Mouse (Mus musculus): ENCODE data around the gene Gm45261.

Gene Gm45261

DNA sequence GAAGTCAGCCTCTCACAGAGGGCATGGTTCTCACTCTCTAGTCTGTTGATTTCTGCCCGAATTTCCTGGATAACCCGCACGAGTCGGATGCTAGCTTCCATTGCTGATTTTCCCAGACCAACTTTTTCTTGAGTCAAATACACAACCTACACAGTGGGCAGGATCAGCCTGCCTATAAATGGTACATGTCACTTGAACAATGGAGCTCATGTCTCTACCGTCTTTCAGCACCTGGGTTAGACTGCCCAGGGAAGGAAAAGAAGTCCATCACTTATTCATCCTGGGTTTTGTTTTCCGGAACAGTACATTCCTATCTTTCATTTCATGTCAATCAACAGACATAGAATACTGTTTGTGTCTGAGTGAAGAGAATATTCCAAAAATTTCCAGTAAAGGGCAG is at the start of gene Gm45261:
Gene Gm45261 (minus strand): TSS at position 101 of the 400 bp plus-strand sequence.
- no peak for DNase-seq (ENCODE audit: inconsistent ontology term)

DNA sequence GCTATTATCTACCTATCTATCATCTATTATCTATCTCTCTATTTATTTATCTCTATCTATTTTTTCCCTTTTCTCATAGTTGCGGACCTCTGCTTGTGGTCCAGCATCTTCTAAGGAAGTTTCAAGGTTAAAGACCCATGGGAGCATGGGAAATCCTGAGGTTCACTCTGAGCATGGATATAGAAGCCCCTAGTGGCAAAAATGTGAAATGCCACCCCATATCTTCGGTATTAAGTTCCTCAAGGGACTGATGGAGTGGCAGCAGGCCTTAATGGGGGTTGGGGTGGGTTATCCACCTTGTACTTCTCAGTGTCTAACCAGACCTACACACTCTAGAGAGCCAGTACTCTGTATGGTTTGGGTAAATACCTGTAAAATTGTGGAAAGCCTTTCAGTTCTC is 43.5 kb upstream of the Gm45261 start:
- DNase-seq (ENCODE audit: inconsistent ontology term), result no peak

DNA sequence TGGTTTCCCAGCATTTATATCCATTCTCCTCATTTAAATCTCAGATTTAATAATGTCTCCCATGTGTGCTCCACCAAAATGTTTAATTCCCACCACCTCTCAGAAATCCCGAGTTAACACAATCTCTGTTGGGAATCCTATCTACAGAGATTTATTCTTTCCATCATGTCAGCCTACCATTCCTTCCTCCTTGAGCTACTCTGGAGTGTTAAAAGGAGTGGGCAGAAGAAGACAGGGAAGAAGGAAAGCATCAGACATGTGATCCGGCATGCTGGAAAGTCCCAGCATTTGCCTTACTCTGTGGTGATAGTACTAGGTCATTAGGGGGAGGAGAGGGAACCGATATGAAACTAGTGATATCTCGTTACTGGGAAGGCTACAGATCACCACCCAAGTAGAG is 42.8 kb upstream of the Gm45261 start:
- no peak for DNase-seq (ENCODE audit: inconsistent ontology term)

DNA sequence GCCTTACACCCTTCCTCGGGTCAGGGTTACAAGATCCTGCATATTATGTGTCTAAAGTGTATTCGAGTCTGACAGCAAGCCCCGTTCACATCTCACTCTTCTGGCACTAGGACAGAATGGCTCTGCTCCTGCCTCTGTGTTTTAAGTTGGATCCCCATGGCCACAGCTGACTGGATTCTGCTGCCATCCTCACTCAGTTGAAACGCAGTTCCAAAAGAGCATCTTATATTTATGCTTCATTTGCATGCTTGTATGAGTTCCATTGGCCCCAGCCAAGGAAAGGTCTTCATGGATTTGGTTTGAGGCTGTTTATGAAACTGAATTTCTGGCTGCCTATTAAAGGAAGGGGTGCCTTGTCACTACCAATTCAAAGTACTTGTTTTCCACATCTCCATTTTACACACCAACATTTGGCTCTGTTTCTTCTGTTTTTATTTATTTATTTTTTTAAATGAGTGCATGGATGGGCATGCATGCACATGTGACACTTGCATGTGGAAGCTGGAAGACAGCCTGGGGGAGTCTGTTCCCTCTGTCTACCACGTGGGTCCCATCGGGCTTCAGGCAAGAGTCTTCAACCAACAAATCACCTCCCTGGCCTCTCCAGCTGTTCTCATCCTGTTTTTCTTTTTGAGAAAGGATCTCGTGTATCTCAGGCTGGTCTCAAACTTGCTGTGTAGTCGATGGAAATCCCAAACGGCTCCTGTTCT is 41.4 kb upstream of the Gm45261 start:
- no peak for DNase-seq (ENCODE audit: inconsistent ontology term)

DNA sequence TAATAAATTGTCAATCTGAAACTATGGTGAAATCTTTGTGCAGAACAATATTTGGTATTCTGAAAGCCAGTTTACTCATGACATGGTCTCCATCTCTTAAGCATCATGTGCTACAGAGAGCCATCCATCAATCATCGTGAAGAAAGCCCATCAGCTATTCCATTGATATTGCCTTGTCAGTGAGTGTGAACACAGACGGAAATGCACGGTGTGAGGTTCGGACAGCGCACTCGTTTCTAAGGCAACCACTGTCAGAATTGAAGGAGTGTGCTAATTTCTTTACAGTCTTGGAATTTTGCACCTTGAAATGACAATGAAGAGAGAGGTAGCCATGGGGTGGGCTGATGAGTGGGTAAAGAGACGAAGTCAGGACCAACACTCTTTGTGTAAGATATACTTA is 38.0 kb upstream of the Gm45261 start:
- no peak for DNase-seq (ENCODE audit: inconsistent ontology term)

DNA sequence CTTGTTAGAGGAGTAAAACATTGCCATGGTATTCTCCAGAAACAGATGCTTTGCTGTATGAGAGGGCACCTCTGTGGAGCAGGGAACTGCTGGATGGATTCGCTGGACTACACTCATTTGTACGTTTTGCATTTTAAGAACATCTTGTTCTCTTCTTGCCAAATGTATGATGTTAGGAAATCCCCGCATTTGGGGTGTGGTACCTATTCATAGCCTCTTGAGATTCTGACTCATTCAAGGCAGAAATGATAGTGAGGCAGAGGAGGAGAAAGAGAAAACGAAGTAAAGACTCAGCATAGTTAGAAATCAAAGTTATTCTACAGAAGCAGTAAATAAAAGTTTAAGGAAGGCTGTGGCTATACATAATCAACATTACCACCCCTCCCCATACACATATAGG is 35.1 kb upstream of the Gm45261 start:
- DNase-seq (ENCODE audit: inconsistent ontology term), result no peak

DNA sequence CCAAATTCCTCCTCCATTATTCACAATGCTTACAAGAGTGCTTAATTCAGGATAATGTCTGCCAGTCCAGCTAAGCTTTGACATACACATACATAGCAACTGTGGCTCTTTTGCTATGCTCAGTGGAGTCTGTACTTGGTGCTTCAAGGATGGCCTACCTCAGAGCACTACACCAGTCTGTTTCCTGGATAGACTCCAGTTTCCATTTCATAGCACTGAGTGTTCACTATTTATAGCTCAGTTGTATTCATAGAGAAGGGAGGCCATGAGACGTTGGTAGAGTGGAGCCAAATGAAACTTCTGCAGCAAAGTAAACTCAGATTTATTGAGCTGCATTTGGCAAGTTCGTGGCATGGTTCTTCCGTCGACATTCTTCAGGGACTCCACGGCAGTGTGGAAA is 22.2 kb upstream of the Gm45261 start:
- no peak for DNase-seq (ENCODE audit: inconsistent ontology term)

DNA sequence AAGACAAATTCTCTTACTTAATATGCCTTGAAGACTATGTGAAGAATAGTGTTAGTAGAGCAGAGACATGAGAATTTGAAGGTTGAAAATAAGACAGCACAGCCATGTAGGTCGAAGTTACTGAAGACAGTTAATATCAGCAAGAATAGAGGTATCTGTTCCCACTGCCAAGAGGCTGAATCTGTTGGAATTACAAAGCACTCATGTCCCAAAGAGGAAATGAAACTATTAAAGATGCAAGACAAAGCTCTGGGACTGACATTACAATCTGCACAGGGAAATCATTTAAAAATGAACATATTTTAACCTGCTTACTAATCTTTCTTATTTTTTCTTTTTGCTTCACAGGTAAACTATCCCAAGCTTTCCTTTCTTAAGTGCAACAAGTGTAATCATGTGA is 13.7 kb upstream of the Gm45261 start:
- no peak for DNase-seq (ENCODE audit: inconsistent ontology term)

DNA sequence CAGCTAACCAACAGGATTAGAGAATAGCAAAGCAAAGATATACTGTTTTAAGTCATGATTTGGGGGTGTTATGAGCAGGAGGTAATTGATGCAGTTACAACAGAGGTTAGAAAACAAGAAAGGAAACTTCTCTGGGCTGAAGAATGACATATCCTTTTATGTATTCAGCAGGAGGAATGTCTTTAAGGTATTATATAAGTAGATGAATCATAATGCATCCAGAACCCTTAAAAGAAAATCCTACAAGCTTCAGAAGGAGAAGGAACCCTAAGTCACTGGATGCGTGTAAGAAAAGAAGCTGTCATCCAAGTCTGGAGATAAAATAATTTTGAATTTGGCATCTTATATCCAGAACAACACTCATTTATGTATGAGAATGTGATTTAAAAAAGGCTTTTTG is 11.1 kb upstream of the Gm45261 start:
- no peak for DNase-seq (ENCODE audit: inconsistent ontology term)

DNA sequence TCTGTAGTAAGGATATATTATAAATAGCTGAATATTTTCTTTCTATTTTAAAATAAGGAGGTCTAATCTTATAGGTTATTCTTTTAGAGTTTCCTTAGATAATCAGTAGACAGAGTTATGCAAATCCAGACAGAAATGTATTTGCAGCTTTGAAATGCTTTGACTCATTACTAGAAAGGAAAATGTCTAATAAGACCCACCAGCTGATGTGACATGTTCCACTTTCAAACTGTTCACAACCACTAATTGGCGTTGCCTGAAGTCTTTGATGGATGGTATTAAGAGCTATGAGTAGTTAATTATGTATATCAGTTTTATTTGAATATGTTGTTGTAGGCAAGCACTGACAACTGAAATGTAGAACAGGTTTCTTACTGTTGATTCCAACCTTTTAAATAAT is 1.3 kb downstream of the Gm45261 start:
- no peak for DNase-seq (ENCODE audit: inconsistent ontology term)

DNA sequence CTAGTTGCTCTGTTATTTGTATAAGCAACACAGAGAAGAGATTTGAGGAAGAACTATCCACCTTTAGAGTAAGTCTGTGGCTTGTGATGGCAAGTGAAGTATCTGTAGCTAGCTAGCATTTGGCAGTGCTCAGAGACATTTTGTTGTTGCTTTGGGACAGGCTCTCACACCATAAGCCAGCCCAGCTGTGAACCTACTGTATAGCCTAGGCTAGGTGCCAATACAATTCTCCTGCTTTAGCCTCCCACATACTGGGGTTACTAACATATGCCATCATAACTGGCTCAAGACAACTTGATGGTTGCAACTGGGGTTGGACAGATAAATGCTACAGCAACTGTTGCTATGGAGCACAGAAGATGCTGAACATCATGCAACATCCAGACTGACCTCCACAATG is 1.8 kb downstream of the Gm45261 start:
- DNase-seq (ENCODE audit: inconsistent ontology term), result no peak

DNA sequence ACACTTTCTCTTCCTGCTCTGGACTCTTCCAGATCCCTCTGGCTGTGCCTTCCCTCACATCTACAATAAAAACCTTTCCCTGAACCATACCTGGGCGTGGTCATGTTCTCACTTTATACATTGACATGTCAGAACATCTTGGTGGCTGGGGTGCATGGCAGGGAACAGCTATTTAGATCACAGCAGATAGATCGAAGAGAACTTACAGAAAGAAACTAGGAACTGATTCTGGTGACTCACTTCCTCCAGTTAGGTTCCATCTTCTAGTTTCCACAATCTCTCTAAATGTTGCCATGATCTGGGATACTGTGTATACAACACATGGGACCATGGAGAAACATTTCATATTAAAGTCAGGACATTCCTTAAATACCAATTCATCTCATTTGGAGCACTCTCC is 7.3 kb downstream of the Gm45261 start:
- DNase-seq (ENCODE audit: inconsistent ontology term), result no peak

DNA sequence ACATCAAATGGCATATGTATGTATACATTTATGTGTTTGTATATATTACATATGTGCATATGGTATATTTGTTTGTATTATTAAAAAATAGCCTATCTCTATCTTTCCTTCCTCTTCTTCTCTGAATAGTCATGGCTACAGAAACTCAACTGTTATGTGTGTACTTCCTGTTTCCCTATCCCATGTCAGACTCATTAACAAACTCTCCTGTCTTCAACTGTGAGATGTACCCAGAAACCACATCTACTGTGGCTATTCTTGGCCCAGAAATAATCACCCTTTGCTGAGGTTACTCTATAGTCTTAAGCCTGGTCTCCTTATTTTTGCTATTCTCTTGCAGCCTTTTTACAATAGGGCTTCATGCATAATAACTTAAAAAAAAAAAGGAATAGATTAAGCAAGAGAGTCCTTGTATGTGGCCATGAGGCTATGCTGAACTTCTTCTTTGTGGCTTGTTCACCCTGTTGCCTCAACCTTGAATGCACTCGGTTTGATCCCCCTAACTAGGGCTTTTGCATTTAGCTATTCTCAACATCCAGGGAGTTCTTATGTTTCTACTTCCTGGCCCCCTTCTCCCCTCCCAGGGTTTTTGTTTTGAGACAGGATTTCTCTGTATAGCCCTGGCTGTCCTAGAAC is 9.2 kb downstream of the Gm45261 start:
- no peak for DNase-seq (ENCODE audit: inconsistent ontology term)

DNA sequence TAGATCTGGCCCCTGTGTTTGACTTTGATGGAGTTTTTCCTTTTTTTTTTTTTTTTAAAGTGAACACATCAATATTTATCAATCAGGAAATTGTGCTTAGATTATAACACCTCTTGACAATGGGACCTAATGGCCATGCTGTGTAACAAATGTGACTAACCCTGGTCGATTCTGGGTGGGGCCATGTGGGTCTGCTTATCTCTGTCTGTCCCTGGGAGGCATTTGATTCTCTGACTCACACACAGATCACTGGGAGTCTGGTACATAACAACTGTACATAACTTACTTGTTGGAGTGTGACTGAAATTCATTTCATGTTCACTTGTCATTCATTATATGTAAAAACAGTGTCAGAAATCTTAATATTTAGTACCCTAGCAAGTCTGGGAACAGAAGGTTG is 13.7 kb downstream of the Gm45261 start:
- DNase-seq (ENCODE audit: inconsistent ontology term), result no peak

DNA sequence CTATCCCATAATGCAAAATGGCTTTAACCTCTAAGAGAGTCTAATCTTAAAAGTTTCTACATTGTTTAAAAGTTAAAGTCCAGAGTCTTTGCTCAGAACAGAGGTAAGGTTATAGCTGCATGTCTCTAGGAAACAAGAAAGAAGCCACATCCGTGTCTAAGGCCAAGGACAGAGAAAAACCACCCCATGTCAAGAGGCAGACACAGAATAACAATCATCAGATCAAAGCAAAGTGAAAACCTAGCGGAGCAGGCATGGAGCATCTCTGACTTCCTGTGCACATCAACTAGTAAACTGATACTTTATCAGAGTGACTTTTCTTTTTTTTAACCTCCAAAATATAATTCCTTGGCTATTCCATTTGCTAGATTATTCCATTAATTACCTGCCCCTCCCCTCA is 20.3 kb downstream of the Gm45261 start:
- no peak for DNase-seq (ENCODE audit: inconsistent ontology term)

DNA sequence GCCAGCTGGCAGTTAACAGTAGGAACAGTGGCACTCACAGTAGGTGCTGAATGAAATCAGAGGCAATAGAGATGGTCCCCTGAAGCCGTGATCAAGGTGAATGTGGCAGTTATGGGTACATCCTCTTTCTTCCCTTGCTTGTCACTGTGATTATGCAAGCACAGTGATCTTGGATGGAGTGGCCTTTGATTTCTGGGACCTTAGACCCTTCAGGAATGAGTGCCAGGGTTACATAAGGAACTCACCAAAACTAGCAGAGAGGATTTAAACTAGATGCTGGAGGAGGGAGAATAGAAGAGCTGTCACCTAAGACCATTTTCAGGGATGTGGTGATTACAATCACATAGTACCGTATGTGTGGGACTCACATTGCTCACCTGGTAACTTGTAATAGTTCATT is 22.7 kb downstream of the Gm45261 start:
- no peak for DNase-seq (ENCODE audit: inconsistent ontology term)

DNA sequence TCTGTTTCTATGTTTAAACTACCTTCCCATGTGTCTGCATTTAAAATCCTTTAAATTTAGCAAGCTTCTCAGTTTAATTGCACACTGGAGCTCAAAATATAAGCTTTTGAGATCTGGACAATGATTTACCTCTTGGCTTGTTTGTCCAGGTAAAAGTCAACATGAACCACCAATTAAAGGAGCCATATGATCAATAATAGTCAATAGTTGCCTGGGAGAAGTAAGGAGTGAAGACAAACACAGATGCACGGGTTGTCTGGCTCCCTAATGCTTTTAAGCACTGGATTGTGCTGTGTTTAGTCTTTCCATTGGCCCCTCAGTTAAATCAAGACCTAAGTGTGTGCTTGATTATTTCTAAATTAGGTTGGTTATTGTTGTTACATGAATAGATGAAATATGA is 33.3 kb downstream of the Gm45261 start:
- no peak for DNase-seq (ENCODE audit: inconsistent ontology term)

DNA sequence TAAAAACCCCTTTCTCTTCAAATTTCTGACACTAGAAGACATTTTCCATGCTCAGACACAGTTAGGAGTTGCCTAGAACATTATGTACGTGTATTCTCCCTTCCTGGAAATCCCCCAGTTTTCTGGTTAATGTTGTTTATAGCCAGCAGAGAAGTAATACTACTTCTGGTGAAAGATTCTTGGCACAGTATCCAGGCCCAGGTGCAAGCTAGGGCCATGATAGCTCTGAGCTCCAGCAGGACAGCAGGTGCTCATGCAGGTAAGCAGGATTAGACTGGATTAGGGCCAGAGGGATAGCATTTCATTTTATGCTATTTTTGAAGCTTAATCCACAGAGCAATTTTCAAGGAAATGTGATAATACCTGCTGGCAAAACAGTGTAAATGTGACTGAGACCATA is 33.8 kb downstream of the Gm45261 start:
- no peak for DNase-seq (ENCODE audit: inconsistent ontology term)

DNA sequence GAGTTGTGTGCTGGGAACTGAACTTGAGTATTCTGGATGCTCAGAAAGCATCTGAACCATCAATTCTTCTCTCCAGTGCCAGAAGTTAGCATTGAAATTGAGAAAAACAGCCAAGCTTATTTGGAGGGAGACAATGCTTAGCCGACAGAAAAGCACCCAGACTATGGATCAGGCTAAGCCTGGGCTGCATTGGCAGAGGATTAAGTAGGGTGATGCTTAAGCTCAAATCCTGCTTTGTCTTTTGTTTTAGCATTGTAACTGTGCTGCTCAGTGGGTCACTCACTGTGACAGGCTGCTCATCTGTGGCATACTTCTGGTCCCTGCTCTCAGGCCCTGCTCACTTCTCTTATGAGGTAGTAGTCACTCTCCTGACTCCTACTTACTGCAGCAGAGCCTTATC is 36.6 kb downstream of the Gm45261 start:
- DNase-seq (ENCODE audit: inconsistent ontology term), result no peak

DNA sequence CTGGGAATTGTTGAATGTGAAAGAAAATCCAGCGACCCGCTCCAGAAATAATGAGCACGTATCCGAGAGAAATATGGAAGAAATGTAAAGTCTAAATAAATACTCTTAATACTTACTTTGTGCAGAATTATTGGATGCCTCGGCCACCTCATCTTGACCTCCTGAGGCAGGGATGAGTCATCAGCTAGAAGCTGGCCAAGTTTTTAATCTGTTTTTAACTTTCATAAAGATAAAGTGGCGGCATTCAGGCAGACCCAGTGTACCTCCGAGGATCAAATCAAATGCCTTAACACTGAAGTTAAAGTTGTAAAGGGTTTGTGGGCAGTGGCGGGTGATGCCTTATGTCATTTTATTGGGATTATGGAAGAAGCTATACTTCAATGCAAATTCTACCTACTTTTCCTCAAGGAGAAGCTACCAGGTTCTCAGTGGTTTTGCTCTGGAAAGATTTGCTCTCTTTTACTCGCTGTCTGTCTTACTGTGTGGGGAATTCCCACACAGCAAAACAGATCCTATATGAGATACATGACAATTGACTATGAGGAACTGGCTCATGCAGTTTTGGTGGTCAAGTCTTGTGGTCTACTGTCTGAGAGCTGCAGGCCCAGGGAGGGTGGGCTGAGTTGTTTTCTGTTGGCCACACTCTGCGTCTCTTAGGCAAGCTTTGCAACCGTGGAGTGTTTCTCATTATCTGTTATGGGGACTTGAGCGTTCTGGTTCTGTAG is 42.8 kb downstream of the Gm45261 start:
- no peak for DNase-seq (ENCODE audit: inconsistent ontology term)

DNA sequence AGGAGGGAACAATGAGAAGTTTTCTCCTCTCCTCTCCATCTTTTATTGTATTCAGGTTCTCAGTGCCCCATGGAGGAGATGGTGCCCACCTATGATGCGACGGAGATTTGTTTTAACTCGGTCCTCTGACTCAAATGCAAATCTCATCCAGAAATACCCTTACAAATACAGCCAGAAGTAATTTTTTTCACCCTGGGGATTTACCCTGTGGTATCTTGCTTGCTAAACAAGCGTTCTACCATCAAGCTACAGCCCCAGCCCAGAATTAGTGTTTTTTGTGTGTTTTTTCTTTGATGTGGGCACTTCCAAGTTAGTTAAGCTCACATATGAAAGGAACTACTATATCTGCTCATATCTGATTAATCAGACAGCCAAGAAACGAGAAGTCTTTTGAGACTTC is 44.9 kb downstream of the Gm45261 start:
- no peak for DNase-seq (ENCODE audit: inconsistent ontology term)

DNA sequence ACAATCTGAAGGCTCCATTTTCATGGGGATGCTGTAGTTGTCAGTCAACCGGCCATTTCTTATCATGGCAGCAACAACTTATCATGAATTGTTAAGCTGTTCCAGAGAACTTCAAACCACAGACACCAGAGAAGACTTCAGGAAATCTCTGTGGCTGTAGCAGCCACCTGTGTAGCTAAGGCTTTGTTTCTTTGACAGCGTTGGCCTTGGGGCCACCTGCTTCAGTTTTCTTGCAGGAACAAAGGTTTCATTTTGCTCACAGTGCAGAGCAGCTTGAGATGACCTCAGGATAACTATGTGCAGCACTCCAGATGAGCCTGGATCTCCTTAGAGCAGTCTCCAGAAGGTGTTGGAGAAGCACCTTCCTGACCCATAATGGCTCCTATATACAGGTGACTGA is 48.7 kb downstream of the Gm45261 start:
- no peak for DNase-seq (ENCODE audit: inconsistent ontology term)

All from Muller cell, postnatal 12 days (primary cell).